8 mouse cellular contexts compared by ENCODE assay signal in genomic region chr8:94205736-94206135, GRCm38 (mm10). TPM values are rescaled to one million over a fixed set of nuclear protein-coding genes. Genes with fewer than 3 reads are reported as not detected.
DNase-seq lines count a peak whose midpoint lies in the region; ATAC-seq and TF ChIP-seq lines count a peak whose summit lies in the region.

No protein-coding gene starts in this region.

- 14% methylated on average over 5 of the region's 5 CpGs for WGBS in kidney, adult 2 months

- H3K4me3 ChIP-seq in kidney, adult 2 months (ENCODE audit: insufficient read depth, low read depth, low read length) = no peak overlapping the region

- peak; percentile 94 for TF ChIP-seq CTCF in kidney, adult 2 months (conservative IDR thresholded peaks at IDR 0.05; ENCODE audit: insufficient read depth, insufficient read length, low read depth, low read length)

- no peak overlapping the region for H3K27ac ChIP-seq in kidney, adult 2 months (ENCODE audit: insufficient read depth, low read depth, low read length)

- no peaks in the 10 kb centered on the region for H3K4me1 ChIP-seq in kidney, adult 2 months (ENCODE audit: control insufficient read depth, insufficient read depth, low read length)

- no peaks in the 10 kb centered on the region for H3K27me3 ChIP-seq in kidney, adult 2 months (replicated peaks; ENCODE audit: control insufficient read depth, insufficient read depth, low read length)

- peak; percentile 58 for ATAC-seq in CD4-positive, CD25-positive, alpha-beta regulatory T cell, adult 4 months
- no peak for ATAC-seq in inflammation-experienced regulatory T-cells, adult 6 months

- DNase-seq in Muller cell, postnatal 12 days (ENCODE audit: inconsistent ontology term) = peak; percentile 66
- DNase-seq in cerebellum, adult 8-10 months = peak; percentile 74
- peak; percentile 40 to 48 for DNase-seq in gastrocnemius, adult 8-10 months (ENCODE audit: low spot score in 2 of 2)
- peak; percentile 71 for DNase-seq in kidney, adult 2 months
- DNase-seq in lung, adult 18-20 months = peak; percentile 58 to 67
- peak; percentile 72 for DNase-seq in ovary, postnatal 14 days (ENCODE audit: low spot score)

- no peak for TF ChIP-seq POLR2A in kidney, adult 2 months (IDR thresholded peaks at IDR 0.05; ENCODE audit: low read depth, low read length)

- no peaks in the 10 kb centered on the region for H3K36me3 ChIP-seq in kidney, adult 2 months (ENCODE audit: control insufficient read depth, insufficient read depth, low read length)

RNA-seq across cellular contexts. Expression of gene Nup93, which starts 8.6 kb away (rescaled TPM):
- 10 to 100 TPM; 26.4 to 51.6 TPM for polyA plus RNA-seq in CD4-positive, CD25-positive, alpha-beta regulatory T cell, adult 4 months (2017; shearing (Covaris generic))
- total RNA-seq in gastrocnemius, adult 8-10 months (2022) = 10 to 100 TPM in 3 of 4 experiments, 1 to 10 TPM in 1; 9.7 to 14.2 (median 12.1) TPM
- 11.2 and 11.9 TPM in 2 replicates for polyA plus RNA-seq in kidney, adult 2 months (2012; rRNA removed)
- 10 to 100 TPM; 29.9 to 37.2 (median 35.3) TPM for polyA plus RNA-seq in inflammation-experienced regulatory T-cells, adult 6 months (2017; shearing (Covaris generic))

RNA-seq across cellular contexts. Expression of gene Mt1, which starts 26.9 kb away (rescaled TPM):
- 1 to 10 TPM; 3.5 to 4.2 TPM for polyA plus RNA-seq in CD4-positive, CD25-positive, alpha-beta regulatory T cell, adult 4 months (2017; shearing (Covaris generic))
- 10 to 100 TPM; 11.7 to 74.5 (median 17.7) TPM for total RNA-seq in gastrocnemius, adult 8-10 months (2022)
- polyA plus RNA-seq in kidney, adult 2 months (2012; rRNA removed) = 906 and 994 TPM in 2 replicates
- polyA plus RNA-seq in inflammation-experienced regulatory T-cells, adult 6 months (2017; shearing (Covaris generic)) = 10 to 100 TPM in 1 of 3 experiments, 1 to 10 TPM in 2; 1.5 to 11.0 (median 2.6) TPM

RNA-seq across cellular contexts. Expression of gene Mt2, which starts 33.3 kb away (rescaled TPM):
- not detected for polyA plus RNA-seq in CD4-positive, CD25-positive, alpha-beta regulatory T cell, adult 4 months (2017; shearing (Covaris generic))
- total RNA-seq in gastrocnemius, adult 8-10 months (2022) = 10 to 100 TPM; 12.9 to 75.1 (median 15.1) TPM
- 57.6 and 80.2 TPM in 2 replicates for polyA plus RNA-seq in kidney, adult 2 months (2012; rRNA removed)
- polyA plus RNA-seq in inflammation-experienced regulatory T-cells, adult 6 months (2017; shearing (Covaris generic)) = under 1 TPM in 1 of 3 experiments, not detected in 2; 0.94 TPM

RNA-seq across cellular contexts. Expression of gene Mt3, which starts 53.3 kb away (rescaled TPM):
- not detected for polyA plus RNA-seq in CD4-positive, CD25-positive, alpha-beta regulatory T cell, adult 4 months (2017; shearing (Covaris generic))
- total RNA-seq in gastrocnemius, adult 8-10 months (2022) = 1 to 10 TPM in 3 of 4 experiments, not detected in 1; 2.0 to 2.4 (median 2.2) TPM
- 4.2 and 8.4 TPM in 2 replicates for polyA plus RNA-seq in kidney, adult 2 months (2012; rRNA removed)
- polyA plus RNA-seq in inflammation-experienced regulatory T-cells, adult 6 months (2017; shearing (Covaris generic)) = 1 to 10 TPM in 1 of 3 experiments, not detected in 2; 5.9 TPM

Comparison
In these comparisons a context has a peak if more than half of its experiments do, and no peak if none do; other contexts are left out.
1. RNA of gene Mt1, which starts 26.9 kb away (polyA plus RNA-seq): 906 to 994 TPM in kidney, adult 2 months; 3.5 to 4.2 TPM in CD4-positive, CD25-positive, alpha-beta regulatory T cell, adult 4 months and 1.5 to 11.0 TPM in inflammation-experienced regulatory T-cells, adult 6 months; every median in the first group is over 10 times any median in the second.
2. RNA of gene Mt2, which starts 33.3 kb away (polyA plus RNA-seq): 57.6 to 80.2 TPM in kidney, adult 2 months; 0.94 TPM in inflammation-experienced regulatory T-cells, adult 6 months and not detected in CD4-positive, CD25-positive, alpha-beta regulatory T cell, adult 4 months; every median in the first group is over 10 times any median in the second.
3. Peak in every context shown above with its lines, with median percentiles within 50 percentile points of each other: DNase-seq.